Mouse (Mus musculus) brain, adult 10 weeks (tissue): ENCODE measurements around the gene Gm17509. TPM values are rescaled to one million over a fixed set of nuclear protein-coding genes. Genes with fewer than 3 reads are reported as not detected.

Experiments
- polyA plus RNA-seq: library from polyadenylated mRNA; stranded (reverse); fragments of 350-450 nt; fragmentation: Illumina TruSeq; extraction: RNeasy Lipid Tissue Mini Kit (QIAGEN cat#74804); gene quantifications from one replicate; pipeline ENCODE4 v1.2.3, GENCODE M21; 2015; ENCODE audit warnings: low read depth, low replicate concordance

Gene Gm17509
- 0.98 TPM for polyA plus RNA-seq

GRCm38 (mm10) chr13:117220501-117221321, at the start of gene Gm17509:
TSS of gene Gm17509 (minus strand) at chr13:117221075.

GRCm38 (mm10) chr13:117208236-117208635, 12.6 kb downstream of the Gm17509 start, which contains the start of gene Emb:
TSS of gene Emb (plus strand) at chr13:117208536.

Other genes with a start within 250 kb of the Gm17509 start
- 18.8 TPM for gene Parp8, start 195.5 kb downstream of the Gm17509 start, polyA plus RNA-seq
- 29.5 TPM for gene Emb, start 12.5 kb downstream of the Gm17509 start, polyA plus RNA-seq